Mouse (Mus musculus): ENCODE data around the gene Dennd6b.

Gene Dennd6b

DNA sequence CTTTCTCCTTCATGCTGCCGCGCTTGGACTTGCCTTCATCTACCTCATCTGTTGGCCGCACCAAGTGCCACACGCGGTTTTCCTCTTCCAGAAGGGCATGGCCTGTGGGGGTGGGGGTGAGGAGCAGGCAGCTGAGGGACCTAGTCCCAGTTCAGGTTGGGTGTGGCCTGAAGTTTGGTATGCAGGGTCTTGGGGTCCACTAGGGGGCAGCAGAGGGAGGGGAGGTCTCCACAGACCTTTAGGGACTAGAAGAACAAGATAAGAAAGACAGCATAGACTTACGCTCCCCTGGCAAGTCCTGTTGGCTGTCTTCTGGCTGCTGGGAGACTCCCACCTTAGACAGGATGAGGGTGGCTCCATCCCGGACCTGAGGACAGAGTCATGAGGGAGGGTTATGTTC is 38.3 kb downstream of the Dennd6b start:
- peak; percentile 82 to 90 for DNase-seq

GRCm38 (mm10) chr15:89152312-89152711 is 44.0 kb downstream of the Dennd6b start:
- no peak for DNase-seq

GRCm38 (mm10) chr15:89150041-89150390 is 46.3 kb downstream of the Dennd6b start:
- no peak for DNase-seq

GRCm38 (mm10) chr15:89149271-89150040 is 46.8 kb downstream of the Dennd6b start, which contains the start of gene Mapk11:
Gene Mapk11 (minus strand): TSS chr15:89149628.
- DNase-seq = peak; percentile 46 to 53

DNA sequence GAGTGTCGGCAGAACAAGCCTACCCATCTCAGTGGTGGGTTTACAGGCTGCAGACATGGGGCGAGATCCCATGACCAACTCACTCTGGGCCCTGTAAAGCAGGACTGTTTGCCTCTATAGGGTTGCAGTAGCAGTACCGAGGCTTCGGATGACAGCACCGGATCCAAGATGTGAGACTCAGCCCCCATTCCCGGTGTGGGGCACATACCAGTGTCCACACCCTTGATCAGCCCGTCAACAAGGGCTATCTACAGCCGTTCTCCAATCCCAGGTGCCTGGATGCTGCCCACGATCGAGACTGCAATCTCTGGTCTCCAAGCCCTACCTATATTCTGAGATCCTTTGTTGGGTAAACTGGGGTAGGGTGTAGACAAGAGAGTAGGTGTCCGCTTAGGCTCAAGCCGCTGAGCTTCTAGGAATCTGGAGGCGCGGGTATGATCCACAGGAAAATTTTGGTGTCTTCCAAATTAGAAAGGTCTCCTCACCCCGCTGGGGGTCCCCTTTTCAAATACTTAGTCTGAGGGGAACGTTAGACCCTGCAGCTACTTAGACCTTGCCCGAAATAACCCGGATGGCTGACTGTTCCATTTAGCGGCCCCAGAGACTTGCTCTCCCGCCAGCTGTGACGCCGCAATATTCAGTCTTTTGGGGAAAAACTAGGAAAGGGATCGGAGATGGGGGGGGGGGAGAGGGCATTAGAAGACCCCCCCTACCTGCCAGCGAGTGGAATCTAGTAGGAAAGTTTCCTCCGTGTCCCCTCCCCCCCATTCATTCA is 47.6 kb downstream of the Dennd6b start:
- no peak for DNase-seq

GRCm38 (mm10) chr15:89147895-89148294 is 48.4 kb downstream of the Dennd6b start:
- DNase-seq = no peak

DNA sequence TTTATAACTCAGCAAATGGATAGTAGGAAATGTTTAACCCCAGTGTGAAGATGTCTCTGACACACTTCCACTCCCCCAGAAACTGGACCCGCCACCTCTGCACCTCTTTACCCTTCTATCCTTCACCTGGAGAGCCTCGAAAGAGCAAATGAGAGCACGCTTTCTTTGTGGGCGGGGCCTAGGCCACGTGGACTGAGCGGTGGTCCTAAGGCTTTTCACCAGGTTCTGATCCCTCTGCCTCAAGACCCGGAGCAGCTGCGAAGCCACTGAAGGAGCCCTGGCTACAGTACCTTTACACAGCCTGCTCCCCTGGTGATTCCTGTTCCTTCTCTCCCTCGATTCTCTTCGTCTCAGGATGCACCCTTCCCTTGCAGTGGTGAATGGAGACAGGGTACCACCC is 48.8 kb downstream of the Dennd6b start:
- no peak for DNase-seq

GRCm38 (mm10) chr15:89147024-89147423 is 49.3 kb downstream of the Dennd6b start:
- DNase-seq = peak; percentile 56 to 69

GRCm38 (mm10) chr15:89146537-89146936 is 49.8 kb downstream of the Dennd6b start:
- peak; percentile 74 to 80 for DNase-seq

DNA sequence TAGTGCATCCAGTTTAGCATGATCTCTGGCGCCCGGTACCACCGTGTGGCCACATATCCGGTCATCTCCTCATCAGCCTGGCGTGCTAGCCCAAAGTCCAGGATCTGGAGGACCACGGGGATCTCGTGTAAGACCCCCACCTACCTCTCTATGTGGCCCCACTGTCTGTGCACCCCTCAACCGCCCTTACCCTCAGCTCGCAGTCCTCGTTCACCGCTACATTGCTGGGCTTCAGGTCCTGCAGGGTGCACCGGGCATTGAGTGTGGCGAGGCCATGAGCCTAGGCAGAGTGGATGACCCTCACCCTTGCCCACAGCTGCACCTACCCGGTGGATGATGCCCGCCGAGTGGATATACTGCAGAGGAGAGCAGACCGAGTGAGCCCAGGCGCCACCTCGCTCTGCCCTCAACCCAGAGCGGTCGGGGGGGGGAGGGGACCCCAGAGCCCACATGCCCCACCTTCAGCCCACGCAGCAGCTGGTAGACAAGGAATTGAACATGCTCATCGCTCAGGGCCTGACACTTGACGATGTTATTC is 50.4 kb downstream of the Dennd6b start:
- DNase-seq = no peak

GRCm38 (mm10) chr15:89144965-89145364 is 51.3 kb downstream of the Dennd6b start:
- no peak for DNase-seq

DNA sequence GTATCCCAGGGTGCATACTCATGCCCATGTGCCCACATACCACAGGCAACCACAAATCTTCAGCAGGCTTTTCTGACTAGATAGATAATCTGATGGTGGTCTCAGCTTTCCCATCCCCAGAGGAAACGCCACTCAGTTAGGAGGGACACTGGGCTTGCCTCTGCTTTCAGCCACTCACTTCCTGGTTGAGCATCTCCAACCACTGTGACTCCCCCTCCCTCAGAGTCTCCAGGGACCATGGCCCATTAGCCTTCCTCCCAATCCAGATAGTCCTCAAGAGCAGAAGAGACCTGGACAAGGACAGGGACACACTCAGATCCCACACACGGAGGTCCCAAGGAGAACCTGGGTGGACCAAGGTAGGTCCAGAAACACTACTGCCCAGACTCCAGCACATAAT is 53.2 kb downstream of the Dennd6b start:
- no peak for DNase-seq

- no peak for DNase-seq
These were observed 54.4 kb downstream of the Dennd6b start for GRCm38 (mm10) chr15:89141905-89142304.

DNA sequence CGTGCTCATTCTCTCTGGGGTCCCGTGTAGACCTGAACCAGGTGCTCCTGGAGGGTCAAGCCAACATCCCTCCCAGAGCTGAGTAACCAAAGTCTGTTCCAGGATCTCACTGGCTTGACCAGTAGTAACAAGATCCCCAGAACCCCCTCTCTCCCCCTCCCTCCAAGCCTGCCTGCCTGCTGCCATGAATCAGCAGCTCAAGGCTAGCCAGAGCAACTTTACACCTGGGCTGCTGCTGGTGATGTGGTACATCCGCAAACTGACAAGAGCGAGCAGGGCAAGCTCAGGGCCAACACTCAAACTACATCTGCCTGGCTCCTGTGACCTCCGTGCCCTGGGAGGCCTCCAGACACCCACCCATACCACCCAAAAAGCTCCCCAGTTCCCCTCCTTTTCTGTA is 54.9 kb downstream of the Dennd6b start:
- DNase-seq = no peak

DNA sequence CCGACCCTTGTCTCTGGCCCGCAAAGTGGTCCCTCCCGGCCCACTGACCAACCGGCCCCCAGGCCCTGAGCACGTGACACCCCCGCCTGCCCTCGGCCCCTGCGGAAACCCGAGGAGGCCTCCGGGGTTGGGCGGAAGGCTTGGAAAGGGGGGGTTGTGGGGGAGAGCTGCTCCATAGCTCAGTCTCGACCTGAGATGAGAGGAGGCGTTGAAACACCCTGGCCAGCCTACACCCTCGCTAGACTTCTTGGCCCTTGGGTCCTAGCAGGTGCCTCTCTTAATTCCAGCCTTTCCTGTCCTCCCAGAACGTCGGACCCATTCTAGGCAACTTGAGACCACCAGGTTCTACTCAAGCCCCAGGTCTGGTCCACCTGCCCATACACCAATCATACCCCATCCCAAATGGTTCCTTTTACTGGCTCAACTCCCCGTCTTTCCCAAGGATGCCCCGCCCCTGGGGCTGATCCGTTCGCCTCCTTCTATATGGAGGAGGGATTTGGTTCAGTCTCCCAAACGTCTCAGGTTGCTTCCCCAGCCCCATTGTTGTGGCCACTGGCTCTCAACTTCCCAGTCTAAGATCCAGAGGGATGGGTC is 55.5 kb downstream of the Dennd6b start, which contains the start of gene Mapk12:
TSS of gene Mapk12 (minus strand) at position 45 of the 594 bp plus-strand sequence.
- DNase-seq = peak; percentile 58 to 68

DNA sequence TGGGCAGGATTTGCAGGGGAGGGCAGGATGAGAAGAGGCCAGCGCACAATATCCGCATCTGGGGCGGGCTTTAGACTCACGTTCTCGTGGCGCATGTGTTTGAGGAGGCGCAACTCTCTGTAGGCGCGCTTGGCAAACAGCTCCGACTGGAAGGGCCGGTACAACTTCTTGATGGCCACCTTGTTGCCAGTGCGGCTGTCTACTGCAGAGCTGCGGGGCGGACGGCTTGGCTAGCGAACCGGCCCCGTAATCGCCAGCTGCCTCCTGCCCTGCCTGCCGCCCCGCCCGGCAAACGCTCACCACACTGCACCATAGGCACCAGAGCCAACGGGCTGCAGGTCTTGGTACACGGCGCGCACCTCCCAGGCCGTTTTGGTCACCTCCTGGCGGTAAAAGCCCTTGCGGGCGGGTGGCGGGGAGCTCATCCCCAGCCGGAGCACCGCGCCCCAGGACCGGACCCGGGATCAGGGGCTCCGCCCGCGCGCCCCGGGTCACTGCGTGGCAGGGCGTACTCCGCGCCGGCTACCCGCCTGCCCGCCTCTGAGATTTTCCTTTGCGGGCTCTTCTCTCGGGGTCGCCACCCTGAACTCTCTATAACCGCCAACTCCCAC is 56.1 kb downstream of the Dennd6b start:
- peak; percentile 65 to 67 for DNase-seq

DNA sequence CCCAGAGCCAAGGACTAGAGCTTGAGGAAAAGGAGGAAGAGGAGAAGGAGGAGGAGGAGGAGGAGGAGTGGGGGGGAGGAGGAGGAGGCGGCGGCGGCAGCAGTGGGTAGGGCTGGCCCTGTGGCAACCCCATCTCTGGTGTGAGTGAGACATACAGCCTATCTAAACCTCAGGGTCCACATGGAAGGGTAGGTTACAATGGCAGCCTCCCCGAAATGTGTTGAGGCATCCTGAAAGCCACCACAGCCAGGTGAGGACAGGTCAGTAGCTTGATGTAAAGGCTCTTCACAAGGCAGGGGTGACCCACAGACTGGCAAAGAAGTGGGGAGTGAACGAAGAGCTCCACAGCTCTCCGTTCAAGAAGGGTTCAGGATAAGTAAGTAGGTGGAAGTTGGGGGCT is 57.8 kb downstream of the Dennd6b start:
- no peak for DNase-seq

GRCm38 (mm10) chr15:89138046-89138405 is 58.3 kb downstream of the Dennd6b start:
- DNase-seq = peak; percentile 33 to 44

DNA sequence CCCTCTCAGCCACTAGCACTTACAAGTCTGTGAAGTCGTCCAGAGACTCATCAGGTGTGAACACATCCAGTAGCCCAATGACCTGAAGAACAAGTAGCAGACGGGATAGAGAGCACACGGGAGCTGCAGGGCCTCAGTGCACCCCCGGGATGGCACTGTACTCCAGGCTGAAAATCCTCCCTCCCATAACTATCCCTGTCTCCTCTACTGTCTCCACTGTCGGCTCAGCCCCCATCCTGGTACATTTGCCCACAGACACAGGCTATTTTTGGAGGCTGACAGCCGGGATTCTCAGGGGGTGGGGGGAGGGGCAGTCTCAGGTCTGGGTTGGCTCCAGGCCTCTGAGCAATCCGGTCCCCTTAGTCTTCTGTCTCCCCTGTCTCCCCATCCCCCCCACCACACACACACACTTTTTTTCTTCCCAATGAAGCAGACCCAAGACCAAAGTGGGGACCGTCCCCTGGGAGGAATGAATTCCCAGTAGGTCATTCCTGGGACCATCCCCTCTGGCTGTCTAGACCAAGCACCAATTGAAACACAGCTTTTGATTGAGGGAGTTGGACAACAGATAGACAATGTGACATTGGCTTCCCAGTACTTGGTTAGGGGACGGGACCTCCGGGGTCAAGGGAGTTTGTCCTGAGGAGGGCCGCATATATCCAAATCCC is 58.8 kb downstream of the Dennd6b start:
- DNase-seq = peak; percentile 33 to 58

- peak in 1 of 2 experiments; percentile 21 for DNase-seq
These were observed 59.7 kb downstream of the Dennd6b start for GRCm38 (mm10) chr15:89136461-89137155.
